Mouse (Mus musculus) lung, postnatal 14 days (tissue): ENCODE measurements around the gene Ctnnd2.

Experiments used
- DNase-seq: peaks from one replicate; pipeline ENCODE4 v3.0.0; 2021

Gene Ctnnd2

DNA sequence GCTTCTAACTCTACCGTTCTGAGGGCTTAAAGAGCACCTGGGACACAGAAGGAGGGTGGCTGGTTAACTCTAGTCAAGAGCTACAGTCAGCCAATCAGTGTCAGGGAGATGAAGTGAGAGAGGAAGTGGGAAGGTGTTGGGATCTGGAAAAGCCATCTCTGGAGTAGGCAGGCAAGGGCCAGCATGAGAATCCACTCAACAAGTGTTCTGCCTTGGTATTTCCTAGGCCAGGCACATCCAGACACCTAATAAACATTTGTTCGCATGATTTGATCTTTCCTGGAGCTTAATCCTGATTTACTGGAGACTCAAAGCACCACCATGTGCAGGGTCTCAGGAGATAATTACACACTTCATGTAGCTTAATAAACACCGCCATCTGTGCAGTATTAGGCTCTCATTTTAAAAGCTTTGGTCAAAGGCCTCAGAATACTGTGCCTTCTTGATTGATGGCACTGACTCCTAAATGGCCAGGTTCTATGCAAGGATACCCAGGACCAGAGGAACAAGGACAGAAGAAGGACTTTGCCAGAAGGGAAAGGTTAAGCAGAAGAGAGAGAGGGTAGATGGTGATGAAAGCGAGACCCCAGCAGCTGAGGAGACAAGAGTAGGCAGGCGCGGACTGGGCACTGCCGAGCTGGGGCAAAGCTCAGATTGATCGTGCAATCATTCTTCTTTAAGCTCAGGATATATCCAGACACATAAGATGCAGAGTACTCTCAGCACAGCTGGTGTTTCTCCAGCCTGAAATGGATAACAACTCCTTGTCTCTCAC lies 833.8 kb downstream of the Ctnnd2 start:
- no peak for DNase-seq

DNA sequence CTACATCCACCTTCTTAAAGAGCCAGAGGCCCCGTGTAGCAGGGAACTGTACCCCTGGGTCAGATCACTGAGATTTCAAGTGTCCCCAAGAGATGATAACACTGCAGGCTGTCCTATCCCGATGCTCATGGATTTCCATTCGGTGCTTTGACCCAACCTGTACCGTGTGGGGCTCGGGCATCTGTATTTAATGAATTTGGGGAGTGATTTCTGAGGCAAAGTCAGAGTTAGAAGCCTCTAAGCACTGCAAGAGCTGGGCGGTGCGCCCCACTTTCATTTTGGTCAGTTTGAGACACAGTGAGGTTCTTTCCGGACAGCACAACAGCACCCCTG lies 834.4 kb downstream of the Ctnnd2 start:
- DNase-seq: no peak

DNA sequence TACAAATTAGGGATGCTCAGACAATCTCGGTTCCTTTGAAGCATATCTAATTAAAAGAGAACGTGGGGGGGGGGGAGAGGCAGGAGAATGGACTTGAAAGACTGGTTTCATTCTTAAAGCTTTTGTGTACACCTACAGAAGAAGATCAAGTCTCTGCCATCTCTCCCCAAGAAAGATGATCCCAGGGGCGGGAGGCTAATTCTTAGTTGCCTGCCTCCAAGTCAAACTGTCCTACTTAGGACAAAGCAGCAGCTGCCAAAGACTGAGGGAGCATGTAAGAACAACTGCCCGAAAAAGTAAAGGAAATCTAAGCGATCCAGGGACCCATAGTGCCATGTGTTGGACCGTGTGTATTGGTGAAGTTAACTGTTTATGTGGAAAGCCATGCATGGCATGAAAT lies 836.2 kb downstream of the Ctnnd2 start:
- no peak for DNase-seq

DNA sequence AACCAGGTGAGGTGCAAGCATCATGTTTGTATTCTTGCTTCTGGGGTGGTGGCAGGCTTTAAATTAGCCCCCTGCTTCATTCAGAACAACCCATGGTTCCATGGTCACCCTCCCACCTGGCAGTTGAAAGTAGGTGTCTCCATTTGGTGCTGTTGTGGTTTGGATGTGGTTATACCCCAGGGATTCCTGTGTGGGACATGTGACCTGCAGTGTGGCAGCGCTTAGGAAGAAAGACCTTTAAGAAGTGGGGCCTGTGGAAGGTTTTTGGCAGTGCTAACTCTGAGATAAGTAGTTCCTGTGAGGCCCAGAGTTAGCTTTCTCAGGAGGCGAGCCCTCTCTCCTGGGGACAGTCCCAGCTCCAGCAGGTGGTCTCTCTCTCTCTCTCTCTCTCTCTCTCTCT lies 848.4 kb downstream of the Ctnnd2 start:
- DNase-seq: no peak

DNA sequence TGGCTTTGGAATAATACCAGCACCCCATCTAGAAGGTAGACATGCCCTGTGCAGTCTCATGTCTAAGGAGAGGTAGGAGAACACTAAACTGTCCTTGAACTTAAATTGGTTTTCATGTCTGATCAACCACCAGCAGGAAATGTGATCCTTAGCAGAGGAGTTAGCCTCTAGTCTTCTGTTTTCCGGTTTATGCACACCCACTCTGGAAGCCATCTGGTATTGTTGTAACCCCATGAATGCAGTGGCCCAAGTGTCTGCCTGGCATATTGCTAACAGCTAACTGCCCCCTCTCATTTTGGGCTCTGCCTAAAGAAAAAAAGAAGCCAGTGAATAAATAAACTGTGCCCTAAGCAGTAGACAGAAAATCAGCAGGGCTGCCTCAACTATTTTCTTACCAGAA lies 849.6 kb downstream of the Ctnnd2 start:
- DNase-seq: no peak

DNA sequence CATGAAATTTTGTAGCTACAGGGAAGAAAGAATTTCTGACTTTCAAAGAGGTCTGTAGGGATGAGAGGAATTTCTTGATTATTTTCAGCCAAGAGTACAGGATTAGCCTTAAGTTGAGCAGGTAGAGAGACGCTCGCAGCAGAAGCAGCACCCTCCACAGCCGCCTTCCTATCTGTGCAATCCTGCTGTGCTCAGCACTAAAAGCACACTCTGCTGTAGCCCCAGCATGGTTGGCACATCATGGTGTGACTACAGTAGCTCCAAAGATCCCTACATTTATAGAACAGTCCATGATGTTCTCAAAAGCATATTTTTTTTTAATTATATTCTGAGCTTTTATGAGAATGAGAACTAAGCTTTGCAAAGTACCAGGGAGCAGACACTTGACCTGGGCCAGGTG lies 850.1 kb downstream of the Ctnnd2 start:
- no peak for DNase-seq

DNA sequence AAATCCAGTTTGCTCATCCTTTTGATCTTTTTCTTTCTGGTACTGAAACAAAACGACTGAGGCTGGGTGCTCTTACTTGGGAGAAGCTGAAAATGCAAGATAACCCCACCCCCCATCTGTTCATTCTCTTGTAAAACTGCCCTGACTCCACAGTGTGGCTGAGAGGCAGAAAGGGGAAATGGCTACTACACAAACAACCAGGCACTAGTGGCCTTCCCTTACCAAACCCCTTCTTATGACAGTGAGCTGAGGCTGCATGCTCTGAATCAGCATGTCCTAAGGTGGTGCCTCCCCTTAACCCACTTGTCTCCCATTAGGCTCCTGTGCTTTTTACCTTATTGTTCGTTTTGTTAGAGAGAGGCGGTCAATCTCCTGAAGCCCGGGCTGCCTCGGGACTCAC lies 851.4 kb downstream of the Ctnnd2 start:
- DNase-seq: no peak

DNA sequence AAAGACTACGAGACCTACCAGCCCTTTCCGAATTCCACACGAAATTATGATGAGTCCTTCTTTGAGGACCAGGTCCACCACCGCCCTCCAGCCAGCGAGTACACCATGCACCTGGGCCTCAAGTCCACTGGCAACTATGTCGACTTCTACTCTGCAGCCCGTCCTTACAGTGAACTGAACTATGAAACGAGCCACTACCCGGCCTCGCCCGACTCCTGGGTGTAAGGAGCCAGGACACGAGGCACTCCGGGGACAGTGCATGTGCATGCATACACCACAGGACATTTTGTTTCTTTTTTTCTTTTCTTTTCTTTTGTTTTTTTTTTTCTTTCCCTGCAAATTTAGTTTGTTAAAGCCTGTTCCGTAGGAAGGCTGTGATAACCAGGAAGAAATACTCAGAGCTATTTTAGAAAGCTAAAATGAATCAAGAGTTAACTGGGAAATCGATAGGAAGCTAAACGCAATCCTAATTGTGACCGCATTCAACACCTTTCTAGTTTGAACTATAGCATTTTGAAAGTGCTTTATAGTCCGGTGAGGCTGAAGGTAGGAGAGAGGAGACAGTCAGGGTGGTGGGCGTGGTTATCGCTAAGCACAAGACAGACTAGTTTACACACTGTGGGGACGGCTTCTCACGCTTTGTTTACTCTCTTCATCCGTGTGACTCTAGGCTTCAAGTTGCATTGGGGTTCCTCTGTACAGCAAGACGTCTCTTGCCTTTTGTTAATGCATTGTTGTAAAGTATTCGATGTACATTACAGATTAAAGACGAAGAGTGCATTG lies 855.2 kb downstream of the Ctnnd2 start:
- no peak for DNase-seq

DNA sequence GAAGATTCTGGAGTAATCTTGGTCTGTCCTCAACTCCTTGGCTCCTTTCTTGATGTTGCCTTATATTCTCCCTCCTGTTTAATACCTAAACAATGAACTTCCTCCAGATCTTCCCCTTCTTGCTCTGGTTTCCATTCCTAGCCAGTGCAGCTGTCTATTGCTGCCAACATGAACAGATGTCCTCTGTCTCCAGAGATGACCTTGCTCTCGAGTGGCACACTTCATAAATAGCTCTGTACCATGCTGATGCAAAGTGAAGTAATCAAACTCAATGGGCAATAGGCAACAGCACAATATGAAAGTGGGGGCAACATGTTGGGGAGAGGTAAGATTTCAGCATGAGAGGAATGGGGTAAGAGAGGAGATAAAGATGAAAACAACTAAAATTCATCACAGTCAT lies 872.6 kb downstream of the Ctnnd2 start:
- no peak for DNase-seq

DNA sequence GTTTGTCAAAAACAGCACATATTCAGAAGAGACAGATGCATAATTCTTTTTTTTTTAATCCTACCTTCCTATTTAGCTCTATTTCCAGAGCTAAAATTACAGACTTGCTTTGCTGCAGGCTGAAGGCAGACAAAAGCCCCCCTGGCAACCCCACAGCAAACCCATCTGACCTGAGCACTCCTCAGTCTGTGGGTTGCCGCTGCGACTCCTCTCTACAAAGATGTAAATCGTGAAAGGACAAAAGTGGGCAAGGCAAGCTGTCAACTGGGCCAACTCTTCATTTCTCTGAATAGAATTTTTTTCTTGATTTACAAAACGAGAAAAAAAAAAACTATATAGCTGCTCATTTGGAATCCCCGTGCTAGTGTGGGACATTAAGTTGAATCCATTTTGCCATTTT lies 879.1 kb downstream of the Ctnnd2 start:
- no peak for DNase-seq

DNA sequence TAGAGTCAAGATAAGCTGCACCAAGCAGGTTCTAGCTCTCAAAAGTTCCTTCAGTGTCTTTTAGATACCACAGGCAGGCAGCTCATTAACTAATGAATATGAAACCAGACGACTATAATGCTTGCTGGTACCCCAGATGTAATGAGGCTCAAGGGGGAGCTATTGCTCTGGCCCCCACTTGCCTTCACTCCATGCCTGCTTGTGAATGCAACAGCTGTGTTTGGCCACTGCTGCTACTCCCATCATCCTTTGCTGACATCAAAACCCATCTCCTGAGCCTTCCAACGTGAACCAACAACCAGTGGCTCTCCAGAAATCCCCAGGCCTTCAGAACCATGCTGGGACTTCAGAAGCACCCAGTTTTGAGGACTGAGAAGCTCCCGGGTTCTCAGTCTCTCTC lies 883.8 kb downstream of the Ctnnd2 start:
- DNase-seq: no peak

DNA sequence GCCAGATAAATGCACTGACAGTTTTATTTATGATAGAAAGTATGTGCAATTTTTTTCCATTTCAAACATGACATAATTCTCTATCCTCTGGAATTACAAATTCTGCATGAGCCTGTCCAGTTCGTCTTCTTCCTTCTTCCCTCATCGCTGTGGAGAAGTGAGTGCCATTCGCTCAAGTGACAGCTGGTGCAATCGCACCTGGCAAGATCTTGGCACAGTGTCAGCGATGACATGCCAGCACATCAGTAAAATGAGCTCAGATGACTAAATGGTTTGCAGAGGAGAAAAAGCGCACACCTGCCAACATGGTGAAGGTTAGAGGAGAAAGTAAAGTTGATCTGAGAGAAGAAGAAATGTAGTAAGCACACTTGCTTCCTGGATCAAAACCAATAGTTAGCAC lies 885.9 kb downstream of the Ctnnd2 start:
- no peak for DNase-seq

DNA sequence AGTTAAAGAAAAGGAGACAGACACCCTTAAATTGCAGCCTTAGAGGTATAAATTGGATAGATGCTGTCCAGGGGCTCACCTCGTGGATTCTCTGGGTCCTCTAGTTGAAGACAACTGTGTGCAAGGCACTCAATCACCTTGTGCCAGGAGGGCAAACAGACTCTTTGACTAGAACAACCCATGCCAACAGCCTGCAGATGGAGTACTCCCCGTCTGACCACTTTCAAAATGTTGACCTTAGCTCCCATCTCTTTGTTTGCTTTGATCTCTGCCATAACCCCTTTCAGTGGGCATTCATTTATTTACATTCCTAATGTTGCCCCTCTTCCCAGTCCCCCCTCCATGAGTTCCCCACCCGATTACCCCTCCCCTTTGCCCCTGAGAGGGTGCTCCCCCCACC lies 891.3 kb downstream of the Ctnnd2 start:
- no peak for DNase-seq

DNA sequence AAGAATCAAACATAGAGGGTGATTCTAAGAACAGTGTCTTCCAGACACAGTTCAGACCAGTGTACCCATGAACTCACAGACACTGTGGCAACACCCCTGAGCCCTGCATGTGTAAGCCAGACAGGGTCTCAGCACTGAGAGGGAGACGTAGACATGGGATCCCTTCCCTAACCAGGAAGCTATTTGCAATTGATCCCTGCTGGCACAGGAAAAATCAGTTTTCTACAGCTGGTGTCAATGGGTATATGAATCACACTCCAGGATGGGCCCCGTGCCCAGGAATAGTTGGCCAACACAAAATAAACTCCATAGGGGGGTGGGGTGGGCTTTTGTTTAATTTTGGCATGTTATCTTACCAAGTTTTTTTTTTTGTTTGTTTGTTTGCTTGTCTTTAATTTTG lies 895.7 kb downstream of the Ctnnd2 start:
- no peak for DNase-seq

DNA sequence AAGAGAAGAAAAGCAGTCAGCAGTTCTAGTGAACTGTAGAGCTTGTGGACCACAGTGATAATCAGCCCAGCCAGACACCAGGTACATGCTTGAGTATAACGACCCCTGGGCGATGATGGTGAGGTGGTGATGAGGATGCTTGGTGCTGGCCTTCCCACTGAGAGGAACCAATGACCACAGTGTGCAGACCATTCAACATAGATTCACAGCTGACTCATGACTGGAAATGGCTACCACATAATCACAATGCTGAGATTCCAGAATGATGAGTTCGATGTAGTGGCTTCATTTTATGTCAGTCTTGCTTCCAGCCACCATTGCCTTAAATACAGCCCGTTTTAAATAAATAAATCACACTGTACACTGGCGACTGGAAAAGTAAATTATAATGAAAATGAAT lies 897.9 kb downstream of the Ctnnd2 start:
- no peak for DNase-seq
